Mouse (Mus musculus) fat pad, adult 2 months (tissue): ENCODE results near the gene Neb.
"Not testable (repeated sequence)": the region's sequence is repeated elsewhere in the genome, so short reads cannot be mapped to it uniquely, and the experiment has no call there.

Experiments
- DNase-seq: peaks from one replicate; pipeline ENCODE4 v3.0.0-alpha.2; 2011; ENCODE audit warnings: low read depth, low spot score; ENCODE audit errors: extremely low read depth

The Neb gene

DNA sequence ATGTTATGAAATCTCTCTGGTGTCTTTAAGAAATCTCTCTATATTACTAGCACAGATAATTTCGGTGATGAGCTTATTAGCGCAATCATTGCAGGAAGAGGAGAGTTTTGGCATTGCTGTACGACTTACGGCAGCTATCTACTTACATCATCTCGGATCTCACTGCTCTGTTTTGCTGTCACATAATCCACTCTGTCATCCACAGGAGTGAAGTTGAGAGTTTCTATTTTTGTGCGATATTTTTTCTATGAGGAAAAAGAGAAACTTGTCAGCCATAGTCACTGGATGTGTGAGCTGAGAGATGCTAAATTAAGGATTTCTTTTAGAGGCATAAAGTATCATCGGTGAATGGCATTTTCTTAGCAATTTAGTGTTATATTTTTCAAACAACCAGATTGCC is 167.6 kb downstream of the Neb start:
- no peak for DNase-seq

GRCm38 (mm10) chr2:52204992-52205391 is 173.3 kb downstream of the Neb start:
- no peak for DNase-seq

DNA sequence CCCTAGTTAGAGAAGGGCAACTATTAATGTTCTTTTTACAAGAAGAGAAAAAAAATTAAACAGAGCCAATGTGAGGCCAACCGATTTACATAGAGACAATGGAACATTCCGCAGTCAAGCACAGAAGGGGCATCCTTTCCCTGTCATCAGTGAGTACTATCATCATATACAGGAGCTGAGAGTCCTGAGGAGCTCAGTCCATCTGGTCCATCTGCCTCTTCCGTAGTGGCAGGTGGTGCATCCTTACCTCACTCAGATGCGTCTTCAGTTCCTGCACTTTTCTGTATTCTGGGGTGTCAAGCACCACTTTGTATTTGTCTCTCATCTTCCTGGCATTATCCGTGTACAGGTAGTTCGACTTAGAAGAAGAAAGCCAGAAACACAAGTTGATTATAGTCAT is 184.6 kb downstream of the Neb start:
- DNase-seq: no peak

GRCm38 (mm10) chr2:52179678-52180077 is 198.6 kb downstream of the Neb start:
- DNase-seq: no peak

DNA sequence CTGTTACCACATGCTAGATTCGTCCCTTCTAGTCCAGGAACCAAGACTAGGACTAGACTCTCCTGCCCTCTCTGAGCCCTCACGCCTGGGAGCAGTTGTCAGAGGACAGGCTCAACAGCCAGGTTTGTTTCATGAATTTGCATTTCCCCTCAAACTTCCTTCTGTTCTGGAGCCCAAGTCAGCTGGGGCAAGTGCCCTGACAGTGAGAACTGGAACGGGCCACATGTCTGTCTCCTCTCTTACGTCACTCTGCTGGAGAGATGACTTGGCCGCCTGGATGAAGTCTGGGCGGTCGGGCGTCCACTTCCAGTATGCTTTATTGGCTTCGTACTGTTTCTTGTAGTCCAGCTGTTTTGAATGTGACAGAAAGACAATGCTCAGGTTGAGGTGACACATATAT is 200.5 kb downstream of the Neb start:
- DNase-seq: no peak

DNA sequence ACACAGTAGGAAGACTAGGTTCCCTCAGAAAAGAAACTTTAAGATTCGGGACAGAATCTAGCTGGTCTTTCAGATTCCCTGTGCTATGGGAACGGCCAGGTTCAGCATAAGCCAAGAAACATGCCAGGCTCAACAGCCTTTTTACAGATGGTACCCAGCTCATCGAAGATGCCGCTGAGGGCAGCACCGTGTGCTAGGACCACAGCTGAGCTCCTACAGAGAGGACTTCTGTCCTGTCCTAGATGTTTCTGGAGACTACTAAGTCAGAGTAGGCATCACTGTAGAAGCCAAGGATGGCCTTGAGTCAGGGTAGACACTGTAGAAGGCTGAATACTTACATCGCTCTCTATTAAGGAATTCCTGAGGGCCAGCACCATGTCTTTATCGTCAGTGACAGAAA is 201.1 kb downstream of the Neb start:
- no peak for DNase-seq

GRCm38 (mm10) chr2:52176537-52176936 is 201.7 kb downstream of the Neb start:
- no peak for DNase-seq

DNA sequence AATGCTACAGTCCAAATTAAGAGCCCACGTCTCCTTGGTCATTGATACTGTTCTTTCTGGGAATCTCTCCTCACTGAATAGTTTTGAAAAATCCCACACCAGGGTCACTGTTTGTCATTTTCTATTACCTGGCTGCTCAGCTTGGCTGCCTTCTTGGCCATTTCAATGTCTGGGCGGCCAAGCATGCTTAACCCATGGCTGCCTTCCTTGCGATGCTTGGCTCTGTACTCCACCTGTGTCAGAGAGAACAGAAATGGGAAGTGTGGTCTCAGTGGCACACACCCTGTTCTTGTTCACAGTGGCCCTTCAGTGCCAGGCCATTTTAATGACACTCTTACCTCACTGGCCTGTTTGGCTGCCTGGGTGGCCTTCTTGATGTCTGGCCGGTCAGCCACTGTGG is 203.3 kb downstream of the Neb start:
- DNase-seq: no peak

DNA sequence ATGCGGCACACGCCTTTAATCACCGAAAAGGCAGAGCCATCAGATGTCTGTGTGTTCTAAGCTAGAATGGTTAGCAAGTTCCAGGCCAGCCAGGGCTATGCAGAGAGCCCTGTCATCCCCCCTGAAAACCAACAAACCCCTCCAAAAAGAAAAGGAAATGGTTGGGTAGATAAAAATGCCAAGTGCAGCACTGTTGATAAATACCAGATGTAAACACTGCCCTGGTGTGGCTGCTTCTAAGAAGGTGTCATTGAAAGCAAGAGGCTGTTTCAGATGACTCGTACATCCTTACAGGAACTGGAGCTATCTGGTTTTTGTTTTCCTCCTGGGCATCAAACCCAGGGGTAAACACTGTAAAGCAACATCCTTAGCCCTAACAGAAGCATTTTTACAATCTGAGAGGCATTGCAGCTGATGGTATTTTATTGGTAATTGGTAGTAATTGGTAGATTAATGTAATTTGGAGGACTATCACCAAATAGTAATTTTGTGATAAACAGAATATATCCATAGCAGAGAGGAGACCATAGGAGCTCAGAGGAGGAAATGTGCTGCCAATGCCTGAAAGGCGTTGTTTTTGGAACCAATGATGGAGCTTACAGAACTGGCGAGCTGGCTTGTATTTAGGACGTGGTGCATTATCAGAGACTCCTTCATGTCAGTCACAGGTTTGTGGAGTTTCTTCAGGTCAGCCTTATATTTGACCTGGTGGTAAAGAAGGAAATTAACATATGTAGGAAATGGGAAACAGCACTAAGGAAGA is 208.8 kb downstream of the Neb start:
- DNase-seq: no peak

GRCm38 (mm10) chr2:52153064-52153463 is 225.2 kb downstream of the Neb start:
- DNase-seq: no peak

GRCm38 (mm10) chr2:52133351-52133750 is 244.9 kb downstream of the Neb start:
- no peak for DNase-seq

- not testable (repeated sequence) for DNase-seq
These were observed 246.9 kb downstream of the Neb start for GRCm38 (mm10) chr2:52131370-52131769.

DNA sequence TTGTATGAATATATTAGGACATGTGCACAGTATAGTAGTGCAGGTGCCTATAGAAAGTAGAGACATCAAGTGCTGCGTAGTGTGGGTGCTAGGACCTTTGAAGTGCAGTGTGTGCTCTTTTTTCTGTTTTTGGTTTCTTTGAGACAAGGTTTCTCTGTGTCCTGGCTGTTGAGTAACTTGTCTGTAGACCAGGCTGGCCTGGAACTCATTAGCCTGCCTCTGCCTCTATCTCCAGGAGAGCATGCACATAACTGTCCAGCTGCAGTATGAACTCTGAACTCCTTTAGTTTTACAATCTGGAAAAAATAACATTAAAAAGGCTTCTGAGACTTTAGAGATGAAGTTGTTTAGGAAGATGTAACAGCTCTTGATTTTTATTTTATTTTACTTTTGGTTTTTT is 264.2 kb downstream of the Neb start:
- DNase-seq: no peak
